Mouse (Mus musculus): ENCODE measurements around the gene Pak2. TPM values are rescaled to one million over a fixed set of nuclear protein-coding genes. Genes with fewer than 3 reads are reported as not detected.
A peak's percentile ranks its signal among the peaks of the same experiment; 100 is the strongest.

Gene Pak2
- 10 to 100 TPM; 25.9 to 26.9 TPM for total RNA-seq (2021)
- long read RNA-seq, experiment 1, full-length matches to known transcripts: 12 of 20 reads
- long read RNA-seq, experiment 1, partial matches to known transcripts: 2 of 20 reads
- long read RNA-seq, experiment 1, other reads (novel, unspliced or antisense): 6 of 20 reads
- long read RNA-seq, experiment 2, full-length matches to known transcripts: 15 of 22 reads
- long read RNA-seq, experiment 2, partial matches to known transcripts: 2 of 22 reads
- long read RNA-seq, experiment 2, other reads (novel, unspliced or antisense): 5 of 22 reads

GRCm38 (mm10) chr16:32078991-32079511 lies at the start of gene Pak2:
Pak2 (minus strand) TSS chr16:32079342.
- TF ChIP-seq CTCF (IDR thresholded peaks at IDR 0.05): no peak
- peak; percentile 79 to 80 for DNase-seq (ENCODE audit: extremely low spot score in 1 of 2, low spot score in 2 of 2)
- intact Hi-C loops (cut with DNase I): no loop called here
- peak within 1 kb of the TSS; percentile 93 for H3K27ac ChIP-seq
- peak within 1 kb of the TSS; percentile 58 for H3K4me3 ChIP-seq

- intact Hi-C loops (cut with DNase I): no loop called here
- no peak overlapping the region for H3K27ac ChIP-seq
- no peak for TF ChIP-seq CTCF (IDR thresholded peaks at IDR 0.05)
Observed at GRCm38 (mm10) chr16:32127046-32127445, 47.9 kb upstream of the Pak2 start.

DNA sequence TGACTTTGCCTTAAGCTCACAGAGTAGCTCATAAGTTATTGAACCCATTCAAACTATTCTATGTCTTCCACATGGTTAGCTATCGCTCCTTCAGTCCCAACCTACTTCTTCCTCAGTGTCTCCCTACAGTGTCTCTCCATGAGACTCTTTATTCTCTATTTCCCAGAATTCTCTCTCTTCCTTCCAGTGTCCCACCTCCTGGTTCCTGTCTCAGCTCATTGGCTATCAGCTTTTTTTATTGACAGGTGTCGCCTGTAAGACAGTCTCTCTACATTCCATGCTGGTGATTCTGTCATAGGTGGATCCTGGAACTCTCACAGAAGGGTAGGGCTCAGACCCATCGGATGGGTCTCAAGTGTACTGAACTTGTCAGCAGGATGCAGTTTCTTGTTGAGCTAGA lies 46.2 kb upstream of the Pak2 start:
- Histone ChIP-seq H3K4me3 (no peak overlapping the region), H3K27ac (no peak overlapping the region)
- intact Hi-C loops (cut with DNase I): no loop called here
- no peak for TF ChIP-seq CTCF (IDR thresholded peaks at IDR 0.05)
- DNase-seq (ENCODE audit: extremely low spot score in 1 of 2, low spot score in 2 of 2): no peak

More at GRCm38 (mm10) chr16:32127046-32127445, 47.9 kb upstream of the Pak2 start:
- H3K4me3 ChIP-seq: no peak overlapping the region
- DNase-seq (ENCODE audit: extremely low spot score in 1 of 2, low spot score in 2 of 2): no peak

DNA sequence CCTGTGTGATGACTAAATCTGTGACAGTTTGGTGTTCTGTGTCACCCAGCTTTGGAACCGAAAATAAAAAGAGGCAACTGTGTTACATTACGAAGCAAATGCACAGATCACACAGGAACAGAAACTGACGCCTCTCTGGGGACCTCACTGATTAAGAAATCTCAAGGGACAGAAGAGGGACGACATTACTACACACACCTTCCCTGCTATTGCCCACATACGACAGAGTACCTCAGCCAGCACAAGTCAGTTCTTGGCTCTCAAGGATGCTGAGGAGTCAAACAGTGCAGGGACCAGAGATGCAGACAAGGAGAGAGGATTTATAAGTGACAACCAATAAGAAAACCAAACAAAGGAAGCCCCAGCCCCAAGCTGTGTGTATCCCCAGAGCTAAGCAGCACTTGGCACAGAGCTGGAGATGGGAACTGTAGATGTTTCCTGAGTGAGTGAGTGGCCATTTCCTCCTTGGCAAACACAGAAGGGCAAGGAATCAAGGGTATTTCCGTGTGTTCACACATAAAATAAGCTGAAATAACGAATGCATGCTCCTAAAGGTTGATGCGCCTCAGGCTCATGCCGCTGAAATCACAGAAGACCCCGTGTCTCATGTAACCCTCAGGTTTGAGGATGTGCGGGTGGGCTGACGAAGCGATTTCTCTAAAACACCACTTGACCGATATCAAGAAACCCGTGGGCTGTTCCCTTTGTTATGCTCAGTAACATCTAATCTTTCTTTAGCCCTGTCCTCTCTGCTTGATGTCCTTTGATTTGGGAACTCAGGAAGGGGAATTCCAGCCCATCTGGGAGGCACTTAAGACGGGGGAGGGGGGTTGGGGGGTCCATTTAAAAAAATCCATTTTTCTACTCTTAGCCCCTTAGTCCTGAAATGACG lies 45.5 kb upstream of the Pak2 start:
- Histone ChIP-seq H3K27ac (no peak overlapping the region), H3K4me3 (no peak overlapping the region)
- TF ChIP-seq CTCF (IDR thresholded peaks at IDR 0.05): no peak
- DNase-seq (ENCODE audit: extremely low spot score in 1 of 2, low spot score in 2 of 2): no peak
- intact Hi-C loops (cut with DNase I): no loop called here

GRCm38 (mm10) chr16:32124020-32124419 lies 44.9 kb upstream of the Pak2 start:
- no peak overlapping the region for H3K27ac ChIP-seq
- no peak overlapping the region for H3K4me3 ChIP-seq
- DNase-seq (ENCODE audit: extremely low spot score in 1 of 2, low spot score in 2 of 2): no peak
- no peak for TF ChIP-seq CTCF (IDR thresholded peaks at IDR 0.05)
- intact Hi-C loops (cut with DNase I): no loop called here

GRCm38 (mm10) chr16:32120454-32120853 lies 41.3 kb upstream of the Pak2 start:
- no peak overlapping the region for H3K27ac ChIP-seq
- DNase-seq (ENCODE audit: extremely low spot score in 1 of 2, low spot score in 2 of 2): no peak
- TF ChIP-seq CTCF (IDR thresholded peaks at IDR 0.05): peak; percentile 3
- no peak overlapping the region for H3K4me3 ChIP-seq
- intact Hi-C loops (cut with DNase I): no loop called here

- no peak for TF ChIP-seq CTCF (IDR thresholded peaks at IDR 0.05)
- no peak for DNase-seq (ENCODE audit: extremely low spot score in 1 of 2, low spot score in 2 of 2)
- Histone ChIP-seq H3K27ac (no peak overlapping the region), H3K4me3 (no peak overlapping the region)
- intact Hi-C loops (cut with DNase I): loop anchor here (5.0 kb wide), 1 partner anchor 86 kb away; no protein-coding TSS in a partner anchor
Observed at GRCm38 (mm10) chr16:32116186-32116585, 37.0 kb upstream of the Pak2 start.

DNA sequence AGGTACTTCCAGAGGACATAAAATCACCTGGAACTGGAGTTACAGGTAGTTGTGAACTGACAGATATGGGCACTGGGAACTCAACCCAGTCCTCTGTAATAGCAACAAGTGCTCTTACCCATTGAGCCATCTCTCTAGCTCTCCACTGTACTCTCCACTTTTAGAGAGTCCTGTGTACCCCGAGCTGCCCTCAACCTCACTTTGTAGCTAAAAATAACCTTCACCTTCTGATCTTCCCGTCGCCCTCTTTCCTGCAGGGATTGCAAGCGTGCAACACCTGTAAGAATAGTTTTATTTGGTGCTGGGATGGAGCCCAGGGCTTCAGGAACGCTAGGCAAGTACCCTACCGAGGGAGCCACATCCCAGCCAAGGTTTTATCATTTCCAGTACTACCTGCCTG lies 36.6 kb upstream of the Pak2 start:
- Histone ChIP-seq H3K4me3 (no peak overlapping the region), H3K27ac (no peak overlapping the region)
- TF ChIP-seq CTCF (IDR thresholded peaks at IDR 0.05): no peak
- DNase-seq (ENCODE audit: extremely low spot score in 1 of 2, low spot score in 2 of 2): no peak
- intact Hi-C loops (cut with DNase I): loop anchor here (2.0 to 5.0 kb wide), 2 partner anchors 87 to 383 kb away; no protein-coding TSS in a partner anchor

DNA sequence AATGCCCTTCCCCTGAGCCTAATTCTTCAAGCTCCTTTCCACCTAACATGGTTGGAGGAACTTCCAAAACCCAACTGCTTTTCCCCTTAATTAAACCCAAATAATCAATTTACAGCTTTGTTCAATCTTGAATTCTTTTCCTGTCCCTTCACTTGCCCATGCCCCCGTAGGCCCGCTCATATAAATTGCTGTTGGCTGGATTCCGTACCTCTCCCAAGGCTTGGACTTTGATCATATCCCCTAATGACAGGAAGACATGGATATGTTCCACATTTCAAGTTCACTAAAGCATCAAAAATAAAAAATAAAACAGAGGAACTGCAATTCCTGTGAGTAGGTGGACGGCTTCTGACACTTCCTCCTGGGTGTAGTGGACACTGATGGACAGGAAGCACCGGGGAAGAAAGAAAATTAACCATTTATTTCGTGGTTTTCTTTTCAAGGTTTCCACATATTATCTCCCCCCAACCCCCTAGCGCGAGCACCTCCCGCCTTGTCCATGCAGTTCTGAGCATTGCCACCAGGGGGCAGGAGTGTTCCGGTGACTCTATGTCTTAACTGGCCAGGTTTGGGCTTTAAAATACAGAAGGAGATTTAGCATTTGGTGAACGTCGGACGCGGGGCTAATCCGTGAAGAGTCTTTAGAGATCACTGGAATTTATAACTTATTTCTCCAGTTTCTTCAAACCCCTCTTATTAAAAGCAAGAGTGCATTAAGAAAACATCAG lies 36.0 kb upstream of the Pak2 start:
- Histone ChIP-seq H3K4me3 (no peak overlapping the region), H3K27ac (no peak overlapping the region)
- intact Hi-C loops (cut with DNase I): loop anchor here (2.0 to 5.0 kb wide), 4 partner anchors 87 to 384 kb away; partner anchors contain the start of genes Fbxo45, Rnf168 and Wdr53
- peak; percentile 99 for TF ChIP-seq CTCF (IDR thresholded peaks at IDR 0.05)
- peak; percentile 77 to 90 for DNase-seq (ENCODE audit: extremely low spot score in 1 of 2, low spot score in 2 of 2)

GRCm38 (mm10) chr16:32114406-32114805 lies 35.3 kb upstream of the Pak2 start:
- TF ChIP-seq CTCF (IDR thresholded peaks at IDR 0.05): no peak
- intact Hi-C loops (cut with DNase I): loop anchor here (2.0 to 5.0 kb wide), 3 partner anchors 133 to 384 kb away; partner anchors contain the start of genes Fbxo45, Rnf168 and Wdr53

DNA sequence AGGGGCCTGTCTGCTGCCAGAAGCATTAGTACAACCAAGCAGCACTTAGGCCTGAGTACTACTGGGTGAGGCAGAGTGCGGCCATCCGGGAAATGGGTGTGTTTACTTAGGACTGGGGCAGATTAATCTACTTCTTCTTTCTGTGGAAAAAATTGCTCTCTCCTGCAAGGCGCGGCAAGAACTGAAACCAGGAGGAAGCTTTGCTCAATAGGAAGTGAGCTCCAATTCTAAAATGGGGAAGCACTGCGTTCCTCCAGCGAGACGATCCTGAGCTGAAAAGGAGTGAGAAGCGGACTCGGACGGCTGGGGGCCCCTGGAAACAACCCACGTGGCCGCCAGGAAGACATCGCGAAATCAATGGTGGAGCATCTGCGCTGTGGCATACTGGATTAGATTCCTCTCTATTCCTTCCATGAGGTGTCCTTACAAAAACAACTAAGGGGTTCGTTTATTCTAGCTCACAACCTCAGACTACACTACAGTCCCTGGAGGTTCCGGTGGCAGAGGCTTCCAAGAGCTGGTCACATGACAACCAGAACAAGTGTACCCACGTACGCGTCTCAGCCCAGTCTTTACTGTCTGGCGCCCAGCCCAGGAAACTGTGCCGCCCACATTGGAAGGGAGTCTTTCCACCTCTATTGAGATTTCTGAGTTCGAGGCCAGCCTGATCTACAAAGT lies 34.5 kb upstream of the Pak2 start:
- Histone ChIP-seq H3K4me3 (no peak overlapping the region), H3K27ac (no peak overlapping the region)
- peak; percentile 31 to 47 for DNase-seq (ENCODE audit: extremely low spot score in 1 of 2, low spot score in 2 of 2)
- intact Hi-C loops (cut with DNase I): loop anchor here (2.0 to 5.0 kb wide), 3 partner anchors 134 to 385 kb away; partner anchors contain the start of genes Fbxo45, Rnf168 and Wdr53
- no peak for TF ChIP-seq CTCF (IDR thresholded peaks at IDR 0.05)

More at GRCm38 (mm10) chr16:32114406-32114805, 35.3 kb upstream of the Pak2 start:
- DNase-seq (ENCODE audit: extremely low spot score in 1 of 2, low spot score in 2 of 2): no peak
- Histone ChIP-seq H3K4me3 (no peak overlapping the region), H3K27ac (no peak overlapping the region)

Measured in left cerebral cortex, adult 2 months (tissue).